Mouse (Mus musculus) brain, embryonic 14.5 days (tissue): ENCODE results near the gene Pltp.

Source experiments
- CTCF ChIP-seq: fragments of 200-500 bp; IDR thresholded peaks from 2 replicates; pipeline ENCODE4 v1.5.1; 2012; ENCODE audit warnings: inconsistent platforms, mild to moderate bottlenecking, moderate library complexity, borderline replicate concordance; ENCODE audit not compliant: insufficient read depth, insufficient read length; ENCODE audit errors: extremely low read depth
- POLR2A ChIP-seq: fragments of 200-500 bp; IDR thresholded peaks from 2 replicates; pipeline ENCODE4 v1.6.1; 2012; ENCODE audit warnings: mild to moderate bottlenecking, inconsistent platforms, borderline replicate concordance; ENCODE audit not compliant: poor library complexity, insufficient read depth, insufficient read length, severe bottlenecking; ENCODE audit errors: extremely low read depth

DNA sequence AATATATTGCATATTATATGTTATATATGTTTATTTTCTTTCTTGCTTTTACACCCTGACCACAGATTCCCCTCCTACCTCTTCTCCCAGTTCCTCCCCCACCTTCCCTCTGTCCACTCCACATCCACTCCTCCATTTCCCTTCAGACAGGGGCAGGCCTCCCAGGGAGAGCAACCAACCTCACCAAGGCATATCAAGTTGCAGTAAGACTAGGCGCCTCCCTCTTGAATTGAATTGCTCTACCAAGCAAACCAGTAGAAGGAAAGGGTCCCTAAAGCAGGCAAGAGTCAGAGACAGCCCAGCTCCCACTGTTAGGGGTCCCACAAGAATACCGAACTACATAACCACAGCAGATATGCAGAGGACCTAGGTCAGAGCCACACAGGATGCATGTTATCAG, 1.6 kb upstream of the Pltp start:
- TF ChIP-seq CTCF (no peak), POLR2A (no peak)
